Mouse (Mus musculus) c-Kit-positive CD71-negative TER-119-negative erythroid progenitor cells, embryonic 14.5 days (primary cell): ENCODE data around the gene Eef1akmt1.

ENCODE experiments used
- DNase-seq: peaks from one replicate; pipeline ENCODE4 v3.0.0-alpha.2; 2013; ENCODE audit warnings: low read depth

Gene Eef1akmt1

DNA sequence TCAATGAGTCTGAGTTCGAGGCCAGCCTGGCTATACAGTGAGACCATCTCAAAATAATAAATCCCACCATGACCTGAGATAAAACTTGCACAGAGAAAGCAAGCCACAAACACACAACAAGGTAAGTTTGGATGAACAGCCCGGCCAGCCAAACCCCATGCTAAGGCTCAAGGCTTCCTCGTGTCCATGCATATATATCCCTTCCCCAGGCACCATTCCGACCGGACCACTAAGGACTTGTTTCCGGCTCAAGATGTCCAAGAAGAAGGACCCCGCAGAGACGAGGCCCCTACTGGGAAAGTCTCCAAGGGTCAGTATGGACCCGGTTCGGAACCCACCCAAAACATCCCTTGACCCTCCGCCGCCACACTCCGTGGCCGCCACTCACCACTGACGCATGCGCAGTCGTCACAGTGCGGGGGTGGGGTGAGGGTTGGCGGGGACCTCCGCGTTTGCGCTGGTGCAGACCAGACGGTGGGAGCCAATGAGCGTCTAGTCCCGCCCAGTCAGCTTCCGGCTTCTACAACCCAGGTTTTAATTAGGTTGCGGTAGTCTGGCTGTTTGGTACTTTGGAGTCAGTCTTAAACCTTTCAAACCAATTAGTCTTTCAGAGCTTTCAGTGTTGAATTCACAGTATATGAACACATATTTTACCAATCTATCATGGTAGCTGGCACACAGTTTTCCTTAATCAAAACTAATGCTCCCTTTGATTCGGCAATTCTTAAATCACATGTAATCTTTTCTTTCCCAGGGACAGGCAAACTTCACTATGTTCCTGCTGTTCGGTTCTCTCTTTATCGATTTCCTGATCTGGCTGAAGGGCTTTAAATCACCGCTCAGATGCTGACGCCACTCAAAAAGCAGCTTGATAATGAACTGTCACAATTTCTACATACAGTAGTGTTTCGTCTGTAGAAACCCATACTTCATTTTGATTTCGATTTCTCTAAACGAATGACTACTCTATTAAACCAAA lies at the start of gene Eef1akmt1:
Gene Eef1akmt1 (minus strand): TSS at position 458 of the 979 bp plus-strand sequence.
- peak; percentile 94 for DNase-seq

DNA sequence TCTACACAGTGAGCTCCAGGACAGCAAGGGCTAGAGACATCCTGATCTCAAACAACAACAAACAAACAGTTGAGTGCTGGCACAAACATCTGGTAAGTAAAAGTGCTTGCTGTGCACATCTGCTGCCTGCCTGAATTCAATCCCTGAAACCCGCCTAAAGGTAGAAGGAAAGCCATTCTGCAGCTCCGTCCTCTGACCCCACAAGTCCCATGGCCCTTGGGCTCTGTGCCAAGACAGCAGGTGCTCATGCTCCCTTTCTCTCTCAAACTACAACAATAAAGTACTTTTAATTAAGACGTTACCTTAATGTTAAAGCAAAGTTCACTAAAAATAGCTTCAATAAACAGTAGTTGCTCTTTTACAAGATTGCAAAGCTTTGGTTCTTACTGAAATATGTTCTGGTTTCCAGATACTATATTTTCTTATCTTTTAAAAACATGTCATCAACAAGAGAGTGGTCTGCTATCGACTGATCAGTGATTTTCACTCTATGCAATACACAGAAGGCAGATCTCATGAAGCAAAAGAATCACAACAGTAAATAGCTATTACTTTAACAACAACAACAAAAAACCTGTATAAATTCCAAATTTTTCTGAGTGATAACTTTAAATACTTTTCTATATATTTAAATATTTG lies 49.3 kb upstream of the Eef1akmt1 start:
- no peak for DNase-seq

DNA sequence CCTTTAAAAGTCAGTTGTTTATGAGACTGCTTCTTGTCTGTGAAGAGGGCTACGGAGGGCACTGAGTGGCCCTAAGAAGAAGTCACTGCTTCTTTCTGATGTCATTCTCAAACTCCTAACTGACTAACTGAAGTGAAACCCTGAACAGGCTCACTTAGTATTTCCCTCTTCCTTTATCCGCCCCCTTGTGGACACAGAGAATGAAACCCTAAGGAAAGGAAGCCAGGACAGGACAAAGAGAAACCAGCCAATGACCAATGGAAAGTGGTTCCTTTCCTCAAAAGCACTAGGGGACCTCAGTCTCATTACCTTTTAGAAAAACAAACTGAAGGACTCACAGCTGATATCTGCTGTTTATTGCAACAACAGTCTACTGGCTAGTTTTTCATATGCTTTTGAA lies 48.1 kb upstream of the Eef1akmt1 start:
- peak; percentile 65 for DNase-seq

DNA sequence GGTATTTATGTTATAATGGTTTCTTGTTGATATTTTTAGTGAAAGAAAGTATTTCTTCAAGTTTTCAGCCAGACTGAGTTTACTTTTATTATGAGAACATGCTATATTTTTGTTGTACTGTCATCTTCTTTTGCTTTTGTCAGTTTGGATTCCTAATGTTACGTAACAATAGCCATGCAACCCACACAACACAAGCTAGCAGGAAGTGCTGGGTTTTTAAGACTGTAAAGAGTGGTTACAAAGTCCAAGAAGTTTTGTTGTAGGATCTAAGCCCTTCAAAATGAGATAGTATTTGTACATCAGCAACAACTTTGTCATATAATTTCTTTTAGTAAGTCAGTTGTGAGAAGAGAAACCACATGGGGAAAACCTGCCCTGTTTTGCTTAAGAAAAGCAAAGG lies 46.3 kb upstream of the Eef1akmt1 start:
- DNase-seq, result no peak

DNA sequence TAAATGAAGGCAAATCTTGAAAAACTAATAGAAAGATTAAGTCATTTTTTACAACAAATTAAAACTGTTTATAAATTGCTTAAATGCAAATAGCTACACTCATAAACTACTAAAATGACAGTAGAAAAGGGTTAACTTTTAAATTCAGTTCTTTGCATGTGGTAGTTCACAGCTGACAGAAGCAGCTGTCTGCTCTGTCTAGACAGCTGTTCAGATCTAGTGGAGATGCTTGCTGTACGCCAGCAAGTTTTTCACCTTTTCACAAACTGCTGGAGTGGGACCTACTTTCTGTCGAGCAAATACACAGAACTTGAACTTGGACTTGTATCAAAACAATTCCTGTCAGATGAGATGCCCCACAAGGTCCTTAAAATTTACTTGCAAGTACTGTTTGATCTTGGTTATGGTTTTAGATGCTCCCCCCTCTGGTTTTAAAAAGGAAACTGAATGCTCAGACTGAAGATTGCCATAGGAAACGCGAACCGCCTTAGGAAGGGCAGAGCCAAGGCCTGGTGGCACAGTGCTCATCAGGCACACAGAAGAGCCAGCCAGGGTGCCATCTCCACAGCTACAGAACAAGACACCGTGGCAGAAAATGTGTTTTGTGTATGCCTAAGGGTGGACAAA lies 45.0 kb upstream of the Eef1akmt1 start:
- no peak for DNase-seq

DNA sequence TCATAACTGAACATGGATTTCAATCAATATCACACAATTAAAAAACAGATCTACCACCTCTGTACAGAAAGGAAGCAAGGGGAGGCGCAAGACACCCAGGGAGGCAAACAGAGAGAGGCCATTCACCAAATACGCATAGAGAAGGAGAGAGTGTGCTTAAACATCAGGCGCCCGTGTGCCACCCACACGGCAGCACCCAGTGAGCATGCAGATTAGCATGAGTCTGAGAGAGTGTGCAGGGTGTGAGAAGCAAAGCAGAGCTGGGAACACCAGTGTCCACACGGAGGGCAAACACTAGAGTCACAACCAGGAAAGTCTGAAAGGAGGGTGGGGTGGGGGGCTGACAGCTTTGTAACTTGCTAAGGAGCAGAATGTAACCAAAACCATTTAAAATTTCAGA lies 44.4 kb upstream of the Eef1akmt1 start:
- DNase-seq, result no peak

DNA sequence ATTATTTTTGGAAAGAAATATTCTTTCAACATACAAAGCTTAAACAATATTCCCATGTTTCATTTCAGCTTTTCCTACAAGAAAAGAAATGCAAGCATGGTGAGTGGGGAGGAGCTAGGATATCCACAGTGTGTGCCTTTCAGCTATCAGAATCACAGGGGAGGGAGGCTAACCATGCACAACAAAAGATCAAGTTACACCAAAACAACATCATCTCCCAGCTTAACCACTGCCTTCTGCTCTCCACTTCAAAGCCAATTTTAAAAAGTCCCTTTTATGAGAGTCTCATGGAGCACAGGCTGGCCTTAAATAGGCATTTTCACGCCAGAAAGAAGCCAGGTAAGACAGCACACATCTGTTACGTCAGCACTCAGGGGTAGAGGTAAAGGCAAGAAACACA lies 39.6 kb upstream of the Eef1akmt1 start:
- DNase-seq, result no peak

DNA sequence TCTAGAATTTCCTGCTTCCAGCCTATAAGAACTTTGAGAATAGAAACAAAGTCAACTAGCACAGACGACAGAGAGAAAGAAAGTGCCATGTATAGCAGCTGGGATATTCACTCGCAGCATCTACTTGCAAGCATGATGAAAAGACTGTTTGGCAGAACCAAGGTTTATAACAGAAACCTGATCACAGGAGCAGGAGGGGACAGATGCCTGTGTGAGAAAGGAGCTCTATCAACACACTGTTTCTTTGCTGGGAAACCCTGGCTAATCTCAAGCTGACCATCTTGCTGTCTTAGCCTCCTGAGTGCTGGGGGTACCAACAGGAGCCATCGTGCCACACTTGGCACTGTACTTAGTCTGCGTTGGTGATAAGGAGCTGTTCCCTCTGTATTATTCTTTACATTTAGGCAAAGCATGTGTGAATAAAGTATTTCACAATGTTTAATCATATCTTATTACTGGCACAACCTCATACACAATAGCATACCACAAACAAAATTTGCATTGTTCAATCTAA lies 38.5 kb upstream of the Eef1akmt1 start:
- DNase-seq, result no peak

DNA sequence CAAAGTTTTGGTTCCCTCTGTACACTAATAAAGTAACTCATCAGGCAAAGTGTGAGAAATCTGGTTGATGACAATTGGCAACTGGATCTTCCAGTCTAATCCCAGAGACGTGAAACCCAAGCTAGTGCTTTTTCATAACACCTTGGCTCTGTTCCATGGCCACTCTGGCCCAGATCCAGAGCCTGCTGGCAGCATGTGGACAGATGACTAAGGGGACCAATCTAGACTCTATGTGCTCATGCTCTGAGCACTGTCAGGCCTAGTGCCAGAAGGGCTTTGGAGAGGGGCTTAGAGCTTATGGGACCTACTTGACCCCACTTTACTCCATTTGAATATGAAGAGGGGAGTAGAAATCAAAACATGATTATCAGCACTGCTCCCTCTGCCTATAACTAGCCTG lies 36.1 kb upstream of the Eef1akmt1 start:
- no peak for DNase-seq

DNA sequence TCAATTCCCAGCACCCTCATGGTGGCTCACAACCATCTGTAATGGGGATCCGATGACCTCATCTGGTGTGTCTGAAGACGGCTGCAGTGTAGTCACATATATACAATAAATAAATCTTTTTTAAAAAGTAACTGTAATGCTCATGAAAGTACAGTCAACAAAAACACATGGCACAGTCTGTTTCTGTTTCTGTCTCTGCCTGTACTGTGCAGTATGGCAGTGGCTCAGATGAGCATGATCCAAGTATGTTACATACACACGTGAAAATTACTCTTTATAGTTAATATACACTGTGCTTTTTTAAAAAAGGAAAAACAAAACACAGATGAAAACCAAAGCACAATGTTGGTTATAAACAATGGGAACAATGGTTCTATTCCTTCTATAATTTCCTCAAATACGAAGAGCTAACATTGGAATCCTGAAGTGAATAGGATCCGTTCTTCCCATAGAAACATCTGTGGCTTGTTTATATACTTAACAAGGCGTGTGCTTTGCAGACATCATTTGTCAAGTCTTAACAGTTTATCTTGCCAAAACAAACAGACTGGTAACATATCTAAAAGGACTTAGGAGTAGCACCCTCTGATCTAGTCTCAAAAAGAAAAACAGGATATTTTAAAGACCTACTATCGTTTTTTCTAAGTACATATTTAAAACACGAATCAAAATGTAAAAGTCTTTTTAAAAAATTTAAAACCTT lies 35.4 kb upstream of the Eef1akmt1 start:
- no peak for DNase-seq

DNA sequence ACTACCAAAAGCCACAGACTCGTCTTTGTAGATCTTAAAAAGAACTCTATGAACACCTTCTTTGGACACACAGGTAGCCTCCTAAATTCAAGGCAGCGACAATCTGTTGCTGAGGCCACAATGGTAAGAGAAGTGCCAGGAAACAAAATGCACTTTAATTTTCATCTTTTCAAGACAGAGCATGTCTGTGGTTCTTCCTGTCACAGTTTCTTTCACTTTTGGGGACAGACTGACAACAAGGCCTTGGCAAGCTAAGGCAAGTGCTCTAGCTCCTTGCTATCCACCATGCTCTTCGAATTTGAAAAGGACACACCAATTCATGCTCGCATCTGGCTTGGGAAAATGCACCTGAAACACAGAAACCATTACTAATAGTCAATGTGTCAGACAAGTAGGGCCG lies 21.9 kb upstream of the Eef1akmt1 start:
- no peak for DNase-seq

DNA sequence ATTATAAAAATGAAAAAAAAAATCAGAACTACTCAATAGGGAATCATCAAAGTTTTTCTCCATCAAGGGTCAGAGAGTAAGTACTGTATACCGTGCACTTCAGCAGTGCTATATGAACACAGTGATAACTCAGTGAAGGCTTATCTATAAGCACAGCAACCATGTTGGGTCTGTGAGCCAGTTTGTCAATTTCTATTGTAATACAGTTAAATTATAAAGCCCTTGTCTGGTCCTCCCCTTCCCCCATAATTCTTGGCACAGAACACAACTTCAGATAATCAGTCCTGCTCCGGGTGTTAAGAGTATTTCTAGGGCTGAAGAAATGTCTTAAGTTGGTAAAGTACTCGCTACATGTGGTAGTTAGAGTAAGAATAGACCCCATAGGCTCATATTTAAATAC lies 20.4 kb upstream of the Eef1akmt1 start:
- DNase-seq, result no peak

DNA sequence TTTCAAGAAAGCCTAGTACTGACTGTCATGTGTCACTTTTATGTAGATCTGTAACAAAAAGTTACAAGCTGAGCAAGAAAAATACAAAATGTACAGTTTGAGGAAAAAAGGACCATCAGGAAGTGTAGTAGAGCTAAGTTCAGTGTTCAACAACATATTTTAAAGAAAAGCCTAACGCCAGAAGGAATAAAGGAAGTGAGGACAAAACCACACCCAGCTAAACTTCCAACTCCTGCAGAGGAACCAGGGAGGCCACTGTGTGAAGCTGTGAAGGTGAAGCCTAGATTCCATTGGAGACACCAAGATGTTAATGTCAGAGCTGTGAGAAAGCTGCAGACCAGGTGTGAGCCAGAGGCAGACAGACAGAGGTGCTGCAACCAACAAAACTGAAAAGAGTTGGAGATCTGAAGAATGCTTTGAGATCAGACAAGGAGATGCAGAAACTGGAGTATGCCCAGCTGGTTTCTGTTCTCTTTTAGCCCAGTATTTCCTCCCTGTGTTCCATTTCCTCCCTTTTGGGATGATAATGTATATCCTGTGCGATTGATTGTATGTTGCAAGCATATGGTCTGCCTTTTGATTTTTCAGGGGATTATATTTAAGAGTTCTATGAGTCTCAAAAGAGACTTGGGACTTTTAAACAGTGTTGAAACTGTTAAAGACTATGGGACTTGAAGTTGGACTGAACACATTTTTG lies 5.1 kb upstream of the Eef1akmt1 start:
- DNase-seq, result no peak

DNA sequence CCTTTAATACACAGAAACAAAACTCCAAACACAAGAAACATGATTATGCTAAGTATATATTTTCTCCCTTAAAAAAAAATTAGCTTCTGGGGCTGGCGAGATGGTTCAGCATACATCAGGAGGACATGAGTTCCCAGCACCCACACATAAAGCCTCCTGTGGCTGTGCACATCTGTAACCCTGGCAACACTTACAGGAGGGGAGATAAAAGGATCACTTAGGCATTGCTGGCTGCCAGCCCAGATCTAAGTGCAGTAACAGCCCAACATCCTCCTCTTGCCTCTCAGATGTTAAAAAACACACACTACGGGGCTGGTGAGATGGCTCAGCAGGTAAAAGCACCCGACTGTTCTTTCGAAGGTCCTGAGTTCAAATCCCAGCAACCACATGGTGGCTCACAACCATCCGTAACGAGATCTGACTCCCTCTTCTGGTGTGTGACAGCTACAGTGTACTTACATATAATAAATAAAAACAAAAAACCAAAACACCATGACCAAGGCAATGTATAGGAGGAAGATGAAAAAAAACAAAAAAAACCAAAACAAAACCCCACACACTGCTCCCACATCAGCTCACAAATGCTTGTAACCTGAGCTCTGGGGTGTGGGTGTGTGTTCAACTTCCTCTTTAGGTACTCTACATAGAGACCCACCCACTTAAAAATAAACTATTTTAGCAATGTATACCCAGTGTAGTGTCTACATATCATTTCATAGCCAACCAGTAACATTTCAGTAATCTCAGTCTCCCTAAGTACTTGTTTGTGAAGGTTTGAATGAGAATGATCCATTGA lies 3.6 kb upstream of the Eef1akmt1 start:
- no peak for DNase-seq

DNA sequence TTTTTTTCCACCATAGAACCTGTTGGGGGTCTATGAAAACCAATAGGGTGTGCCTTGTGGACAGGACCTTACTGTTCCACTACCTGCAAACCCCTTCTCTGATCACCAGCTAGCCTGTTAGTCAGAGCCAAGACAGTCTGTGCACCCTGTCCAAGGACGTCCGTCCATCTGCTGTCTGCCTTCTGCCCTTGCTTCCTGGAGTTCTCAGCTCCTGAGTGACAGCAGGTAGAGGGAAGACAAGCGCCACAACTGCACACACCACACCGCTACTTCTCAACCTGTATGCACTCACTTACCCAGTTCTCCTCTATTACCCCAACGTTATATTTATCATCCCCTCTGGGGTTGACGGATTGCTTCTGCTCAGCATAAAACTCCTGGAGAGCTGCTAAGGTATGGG lies 5.8 kb downstream of the Eef1akmt1 start:
- DNase-seq, result no peak

DNA sequence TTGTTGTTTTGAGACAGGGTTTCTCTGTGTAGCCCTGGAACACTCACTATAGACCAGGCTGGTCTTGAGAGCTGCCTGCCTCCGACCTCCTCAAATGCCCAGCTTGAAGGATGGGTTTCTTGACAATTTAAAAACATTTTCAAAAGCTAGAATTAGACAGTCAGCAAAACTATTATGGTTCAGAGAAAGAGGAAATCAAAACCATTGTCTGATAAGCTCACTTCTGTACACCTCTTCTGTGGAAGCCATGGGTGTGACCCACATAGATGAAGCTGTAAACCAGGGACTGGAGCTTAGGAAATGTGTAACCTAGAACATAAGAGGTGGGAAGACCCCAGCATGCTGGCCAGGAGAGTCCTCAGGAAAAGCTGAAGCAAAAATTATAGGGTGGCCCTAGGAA lies 14.5 kb downstream of the Eef1akmt1 start:
- DNase-seq, result no peak

DNA sequence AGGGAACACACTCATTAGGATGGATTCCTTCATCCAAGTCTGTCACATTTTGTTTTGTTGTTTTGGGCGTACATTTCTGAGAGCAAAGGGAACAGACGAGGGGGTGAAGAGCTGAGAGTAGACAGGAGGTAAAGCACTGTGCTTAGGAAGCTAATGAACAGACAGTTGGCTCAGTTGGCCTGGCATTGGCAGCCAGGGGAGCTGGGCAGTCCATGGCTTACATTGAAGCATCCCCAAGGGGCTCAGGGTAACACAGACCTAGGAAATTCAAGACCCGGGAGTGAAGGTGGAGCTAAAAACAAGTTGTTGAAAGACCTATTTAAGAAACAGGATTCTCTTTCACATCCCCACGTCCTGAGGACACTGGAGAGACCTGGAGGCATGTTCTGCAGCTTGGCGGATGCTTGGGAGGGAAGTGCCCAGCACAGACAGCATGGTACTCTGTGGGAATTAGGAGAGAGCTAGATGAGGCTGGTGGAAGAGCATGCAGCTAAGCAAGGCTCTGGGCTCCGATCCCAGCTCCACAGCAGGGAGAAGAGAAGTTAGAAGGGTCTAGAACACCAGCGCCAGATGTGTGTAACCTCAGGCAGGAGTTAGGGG lies 15.8 kb downstream of the Eef1akmt1 start:
- no peak for DNase-seq

DNA sequence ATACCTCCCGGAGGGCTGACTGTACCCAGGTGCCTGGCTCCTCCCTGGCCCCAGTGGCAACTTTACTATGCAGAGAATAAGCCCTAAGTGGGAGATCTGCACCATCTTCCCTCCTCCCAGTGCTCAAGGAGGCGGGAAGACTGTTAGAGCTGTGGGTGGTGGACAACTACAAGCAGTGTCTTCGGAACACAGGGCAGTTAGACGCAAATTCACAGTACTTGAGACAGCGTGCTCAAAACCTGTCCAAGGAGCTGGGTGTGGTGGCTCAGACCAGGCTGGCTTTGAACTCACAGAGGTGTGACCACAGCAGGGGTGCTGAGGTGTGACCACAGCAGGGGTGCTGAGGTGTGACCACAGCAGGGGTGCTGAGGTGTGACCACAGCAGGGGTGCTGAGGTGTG lies 17.0 kb downstream of the Eef1akmt1 start:
- no peak for DNase-seq

DNA sequence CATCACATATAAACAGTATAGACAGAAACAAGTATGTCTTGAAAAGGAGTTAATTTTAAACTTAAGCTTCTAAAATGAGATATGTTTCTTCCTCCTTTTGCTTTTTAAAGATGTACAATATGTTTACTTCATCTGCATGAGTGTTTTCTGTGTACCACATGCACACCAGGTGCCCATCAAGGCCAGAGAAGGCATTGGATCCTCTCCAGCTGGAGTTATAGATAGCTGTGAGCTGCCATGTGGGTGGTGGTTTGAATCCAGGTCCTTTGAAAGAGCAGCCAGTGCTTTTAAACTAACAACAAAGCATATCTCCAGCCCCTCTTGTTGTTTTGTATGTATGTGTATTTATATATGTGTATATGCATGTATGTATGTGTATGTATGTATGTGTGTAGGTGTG lies 18.5 kb downstream of the Eef1akmt1 start:
- DNase-seq, result no peak

DNA sequence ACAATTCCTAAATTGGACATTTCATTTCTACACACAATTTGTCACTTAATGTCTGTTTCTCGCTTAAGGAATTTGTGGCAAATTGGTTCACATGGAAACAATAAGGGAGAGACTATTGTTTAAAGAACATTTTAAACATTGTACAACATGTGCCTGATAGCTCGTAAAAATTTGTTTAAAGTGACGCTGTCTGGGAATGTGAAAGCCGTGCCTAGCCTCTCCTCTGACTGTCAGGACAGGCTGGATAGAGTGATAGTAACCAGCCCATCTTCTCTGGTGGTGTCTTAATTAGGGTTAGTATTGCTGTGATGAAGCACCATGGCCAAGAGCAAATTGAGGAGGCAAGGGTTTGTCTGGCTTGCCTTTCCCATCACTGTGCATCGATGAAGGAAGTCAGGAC lies 24.4 kb downstream of the Eef1akmt1 start:
- no peak for DNase-seq
